Mouse (Mus musculus): ENCODE results near the gene Slc1a2. TPM values are rescaled to one million over a fixed set of nuclear protein-coding genes. Genes with fewer than 3 reads are reported as not detected.

Slc1a2 gene
- polyA plus RNA-seq, 1 experiment from 2014 or later = 0.32 TPM

DNA sequence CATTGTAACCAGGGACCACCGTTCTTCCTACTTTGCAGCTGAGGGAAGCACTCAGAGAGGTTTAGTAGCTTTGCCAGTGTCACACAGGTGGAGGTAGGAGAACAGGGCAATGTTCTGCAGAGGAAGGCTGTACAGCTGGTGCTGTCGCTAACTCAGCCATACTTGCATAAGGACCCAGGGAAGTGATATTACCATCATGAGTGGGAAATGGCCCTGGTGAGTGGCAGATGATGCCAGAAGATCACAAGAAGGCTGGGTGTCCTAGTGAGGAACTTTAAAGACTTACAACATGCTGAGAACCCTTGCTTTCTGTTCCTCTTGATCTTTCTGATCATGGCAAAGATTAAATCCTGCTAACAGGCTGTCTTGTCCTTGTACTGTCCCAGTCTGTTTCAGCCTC is 42.2 kb downstream of the Slc1a2 start:
- no peak overlapping the region for H3K4me3 ChIP-seq (ENCODE audit: control insufficient read depth in 1 of 2, insufficient read depth in 1 of 2, low read depth in 1 of 2, low read length in 2 of 2)
- no peaks in the 10 kb centered on the region for H3K27me3 ChIP-seq (ENCODE audit: control insufficient read depth, insufficient read depth, low read length)
- ATAC-seq (ENCODE audit: insufficient number of reproducible peaks, insufficient read depth, low FRiP score, low read depth) = no peak
- no peak overlapping the region for H3K9ac ChIP-seq (ENCODE audit: low read length)
- H3K36me3 ChIP-seq (ENCODE audit: control insufficient read depth, insufficient read depth, low read length) = no peaks in the 10 kb centered on the region
- no peak overlapping the region for H3K4me2 ChIP-seq (ENCODE audit: low read length)
- 87% methylated on average over 2 of the region's 2 CpGs for WGBS
- H3K4me1 ChIP-seq (ENCODE audit: control insufficient read depth in 2 of 2, insufficient read depth in 2 of 2, low read length in 2 of 2) = no peaks in the 10 kb centered on the region
- H3K9me3 ChIP-seq (ENCODE audit: control insufficient read depth, low read length) = no peaks in the 10 kb centered on the region
- H3K27ac ChIP-seq (replicated peaks in 1 of 2; ENCODE audit: control insufficient read depth in 1 of 2, insufficient read depth in 1 of 2, low read depth in 2 of 2, low read length in 2 of 2) = no peak overlapping the region

DNA sequence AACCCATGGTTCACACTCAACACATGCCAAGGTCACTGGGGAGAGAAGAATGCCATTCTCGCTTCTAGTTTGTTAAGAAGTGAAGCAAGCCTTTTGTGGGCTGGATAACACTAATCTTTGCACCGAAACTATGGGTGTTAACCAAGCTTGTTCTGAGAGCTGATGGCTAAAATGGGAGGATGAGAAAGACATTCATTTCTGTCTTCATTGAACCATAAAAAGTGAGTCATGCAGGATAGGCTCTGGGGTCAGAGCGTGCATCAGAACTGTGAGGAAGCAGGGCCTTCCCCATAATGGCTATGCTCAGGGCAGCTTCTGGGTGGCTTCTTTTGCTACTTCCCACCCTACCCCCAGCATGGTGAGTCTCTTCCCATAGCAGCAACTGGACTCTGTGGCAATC is 42.9 kb downstream of the Slc1a2 start:
- ATAC-seq (ENCODE audit: insufficient number of reproducible peaks, insufficient read depth, low FRiP score, low read depth) = no peak
- Histone ChIP-seq H3K27me3 (ENCODE audit: control insufficient read depth, insufficient read depth, low read length) (no peaks in the 10 kb centered on the region), H3K9me3 (ENCODE audit: control insufficient read depth, low read length) (no peaks in the 10 kb centered on the region), H3K36me3 (ENCODE audit: control insufficient read depth, insufficient read depth, low read length) (no peaks in the 10 kb centered on the region), H3K9ac (ENCODE audit: low read length) (no peak overlapping the region), H3K4me3 (ENCODE audit: control insufficient read depth in 1 of 2, insufficient read depth in 1 of 2, low read depth in 1 of 2, low read length in 2 of 2) (no peak overlapping the region), H3K27ac (replicated peaks in 1 of 2; ENCODE audit: control insufficient read depth in 1 of 2, insufficient read depth in 1 of 2, low read depth in 2 of 2, low read length in 2 of 2) (no peak overlapping the region), H3K4me2 (ENCODE audit: low read length) (no peak overlapping the region), H3K4me1 (ENCODE audit: control insufficient read depth in 2 of 2, insufficient read depth in 2 of 2, low read length in 2 of 2) (no peaks in the 10 kb centered on the region)
- 84% methylated on average over 3 of the region's 3 CpGs for WGBS

DNA sequence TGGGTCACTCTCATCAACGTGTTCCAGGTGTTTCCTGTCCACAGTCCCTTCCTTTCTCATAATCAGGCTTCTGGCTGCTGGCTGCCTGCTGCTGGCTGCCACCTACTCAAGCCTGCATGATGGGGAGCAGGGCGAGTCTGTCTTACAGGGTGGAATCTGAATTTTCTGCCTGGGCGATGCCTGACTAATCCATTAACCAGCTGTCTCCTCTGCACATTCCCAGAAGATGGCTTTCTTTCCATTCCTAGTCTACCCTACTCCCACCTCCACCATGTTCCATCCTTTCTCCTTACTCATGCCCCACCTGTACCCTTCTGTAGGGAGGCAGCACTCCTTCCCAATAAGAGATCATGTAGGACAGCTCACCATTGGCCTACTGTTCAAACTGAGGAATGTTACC is 45.1 kb downstream of the Slc1a2 start:
- Histone ChIP-seq H3K27me3 (ENCODE audit: control insufficient read depth, insufficient read depth, low read length) (no peaks in the 10 kb centered on the region), H3K9ac (ENCODE audit: low read length) (no peak overlapping the region), H3K27ac (replicated peaks in 1 of 2; ENCODE audit: control insufficient read depth in 1 of 2, insufficient read depth in 1 of 2, low read depth in 2 of 2, low read length in 2 of 2) (no peak overlapping the region), H3K4me1 (ENCODE audit: control insufficient read depth in 2 of 2, insufficient read depth in 2 of 2, low read length in 2 of 2) (no peaks in the 10 kb centered on the region), H3K9me3 (ENCODE audit: control insufficient read depth, low read length) (no peaks in the 10 kb centered on the region), H3K4me3 (ENCODE audit: control insufficient read depth in 1 of 2, insufficient read depth in 1 of 2, low read depth in 1 of 2, low read length in 2 of 2) (no peak overlapping the region), H3K4me2 (ENCODE audit: low read length) (no peak overlapping the region), H3K36me3 (ENCODE audit: control insufficient read depth, insufficient read depth, low read length) (no peaks in the 10 kb centered on the region)
- no peak for ATAC-seq (ENCODE audit: insufficient number of reproducible peaks, insufficient read depth, low FRiP score, low read depth)
- 66% methylated on average over 3 of the region's 3 CpGs for WGBS

DNA sequence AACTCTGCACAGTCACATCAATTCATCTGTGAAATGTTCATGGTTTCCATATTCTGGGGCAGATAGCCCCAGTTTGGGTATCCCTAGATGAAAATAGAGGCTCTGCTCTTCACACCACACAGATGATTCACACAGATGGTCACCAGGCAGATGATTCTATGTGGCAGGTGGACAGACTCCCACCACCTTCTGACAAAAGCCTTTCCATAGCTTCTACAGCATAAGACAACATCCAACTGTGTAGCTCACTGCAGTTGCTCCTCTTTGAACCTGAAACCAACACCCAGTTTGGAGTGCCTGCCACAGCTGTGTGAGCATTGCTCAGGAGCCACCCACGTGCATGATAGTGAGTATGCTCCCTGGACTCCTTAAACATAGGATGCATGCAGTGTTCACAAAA is 46.3 kb downstream of the Slc1a2 start:
- 79% methylated on average over 1 of the region's 1 CpGs for WGBS
- no peak overlapping the region for H3K4me2 ChIP-seq (ENCODE audit: low read length)

DNA sequence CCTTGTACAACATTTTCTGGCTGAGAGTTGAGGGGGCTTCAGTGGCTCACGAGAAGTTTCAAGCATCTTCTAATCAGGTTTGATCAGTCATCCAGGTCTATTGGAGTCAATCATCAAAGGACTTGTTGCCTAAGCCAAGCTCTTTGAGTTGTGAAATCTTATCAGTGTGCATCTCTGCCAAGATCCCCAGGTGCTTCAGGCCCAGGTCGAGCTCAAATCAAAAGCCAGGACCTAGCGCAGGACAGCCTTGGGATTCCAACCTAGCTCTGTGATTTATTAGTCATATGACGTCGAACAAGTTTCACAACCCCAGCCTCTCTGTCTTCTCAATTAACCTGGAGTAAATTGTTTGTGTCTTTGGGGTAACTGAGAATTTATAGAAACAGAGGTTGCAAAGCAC is 53.1 kb downstream of the Slc1a2 start:
- Histone ChIP-seq H3K4me1 (ENCODE audit: control insufficient read depth in 2 of 2, insufficient read depth in 2 of 2, low read length in 2 of 2) (no peaks in the 10 kb centered on the region), H3K36me3 (ENCODE audit: control insufficient read depth, insufficient read depth, low read length) (no peaks in the 10 kb centered on the region), H3K27me3 (ENCODE audit: control insufficient read depth, insufficient read depth, low read length) (no peaks in the 10 kb centered on the region), H3K4me3 (ENCODE audit: control insufficient read depth in 1 of 2, insufficient read depth in 1 of 2, low read depth in 1 of 2, low read length in 2 of 2) (no peak overlapping the region), H3K9ac (ENCODE audit: low read length) (no peak overlapping the region), H3K9me3 (ENCODE audit: control insufficient read depth, low read length) (no peaks in the 10 kb centered on the region), H3K4me2 (ENCODE audit: low read length) (no peak overlapping the region), H3K27ac (replicated peaks in 1 of 2; ENCODE audit: control insufficient read depth in 1 of 2, insufficient read depth in 1 of 2, low read depth in 2 of 2, low read length in 2 of 2) (no peak overlapping the region)
- ATAC-seq (ENCODE audit: insufficient number of reproducible peaks, insufficient read depth, low FRiP score, low read depth) = no peak
- 79% methylated on average over 5 of the region's 5 CpGs for WGBS

More for the DNA sequence above, 46.3 kb downstream of the Slc1a2 start:
- no peaks in the 10 kb centered on the region for H3K27me3 ChIP-seq (ENCODE audit: control insufficient read depth, insufficient read depth, low read length)
- no peaks in the 10 kb centered on the region for H3K4me1 ChIP-seq (ENCODE audit: control insufficient read depth in 2 of 2, insufficient read depth in 2 of 2, low read length in 2 of 2)
- H3K4me3 ChIP-seq (ENCODE audit: control insufficient read depth in 1 of 2, insufficient read depth in 1 of 2, low read depth in 1 of 2, low read length in 2 of 2) = no peak overlapping the region
- H3K36me3 ChIP-seq (ENCODE audit: control insufficient read depth, insufficient read depth, low read length) = no peaks in the 10 kb centered on the region
- no peak overlapping the region for H3K9ac ChIP-seq (ENCODE audit: low read length)
- no peak overlapping the region for H3K27ac ChIP-seq (replicated peaks in 1 of 2; ENCODE audit: control insufficient read depth in 1 of 2, insufficient read depth in 1 of 2, low read depth in 2 of 2, low read length in 2 of 2)
- H3K9me3 ChIP-seq (ENCODE audit: control insufficient read depth, low read length) = no peaks in the 10 kb centered on the region
- ATAC-seq (ENCODE audit: insufficient number of reproducible peaks, insufficient read depth, low FRiP score, low read depth) = no peak

DNA sequence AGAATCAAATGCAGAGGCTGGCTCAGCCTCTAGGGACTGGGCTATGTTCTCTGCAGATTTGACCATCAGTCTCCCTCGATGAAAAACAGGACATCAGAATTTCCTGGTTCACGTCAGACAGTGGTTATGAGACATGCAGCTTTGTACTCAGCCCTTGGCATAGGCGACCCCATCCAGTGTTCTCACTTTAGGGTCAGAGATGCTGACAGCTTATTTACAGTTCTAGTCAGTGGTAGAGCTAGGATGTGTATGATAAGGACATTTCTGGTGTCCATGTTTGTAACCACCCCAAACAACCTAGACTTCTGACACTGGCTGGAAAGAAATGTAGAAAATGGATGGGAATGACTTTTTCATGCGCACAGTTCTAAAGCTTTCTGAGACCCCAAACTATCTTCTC is 53.6 kb downstream of the Slc1a2 start:
- Histone ChIP-seq H3K27me3 (ENCODE audit: control insufficient read depth, insufficient read depth, low read length) (no peaks in the 10 kb centered on the region), H3K4me2 (ENCODE audit: low read length) (no peak overlapping the region), H3K9me3 (ENCODE audit: control insufficient read depth, low read length) (no peaks in the 10 kb centered on the region), H3K4me3 (ENCODE audit: control insufficient read depth in 1 of 2, insufficient read depth in 1 of 2, low read depth in 1 of 2, low read length in 2 of 2) (no peak overlapping the region), H3K36me3 (ENCODE audit: control insufficient read depth, insufficient read depth, low read length) (no peaks in the 10 kb centered on the region), H3K4me1 (ENCODE audit: control insufficient read depth in 2 of 2, insufficient read depth in 2 of 2, low read length in 2 of 2) (no peaks in the 10 kb centered on the region), H3K27ac (replicated peaks in 1 of 2; ENCODE audit: control insufficient read depth in 1 of 2, insufficient read depth in 1 of 2, low read depth in 2 of 2, low read length in 2 of 2) (no peak overlapping the region), H3K9ac (ENCODE audit: low read length) (no peak overlapping the region)
- ATAC-seq (ENCODE audit: insufficient number of reproducible peaks, insufficient read depth, low FRiP score, low read depth) = no peak
- WGBS = 58% methylated on average over 4 of the region's 4 CpGs

DNA sequence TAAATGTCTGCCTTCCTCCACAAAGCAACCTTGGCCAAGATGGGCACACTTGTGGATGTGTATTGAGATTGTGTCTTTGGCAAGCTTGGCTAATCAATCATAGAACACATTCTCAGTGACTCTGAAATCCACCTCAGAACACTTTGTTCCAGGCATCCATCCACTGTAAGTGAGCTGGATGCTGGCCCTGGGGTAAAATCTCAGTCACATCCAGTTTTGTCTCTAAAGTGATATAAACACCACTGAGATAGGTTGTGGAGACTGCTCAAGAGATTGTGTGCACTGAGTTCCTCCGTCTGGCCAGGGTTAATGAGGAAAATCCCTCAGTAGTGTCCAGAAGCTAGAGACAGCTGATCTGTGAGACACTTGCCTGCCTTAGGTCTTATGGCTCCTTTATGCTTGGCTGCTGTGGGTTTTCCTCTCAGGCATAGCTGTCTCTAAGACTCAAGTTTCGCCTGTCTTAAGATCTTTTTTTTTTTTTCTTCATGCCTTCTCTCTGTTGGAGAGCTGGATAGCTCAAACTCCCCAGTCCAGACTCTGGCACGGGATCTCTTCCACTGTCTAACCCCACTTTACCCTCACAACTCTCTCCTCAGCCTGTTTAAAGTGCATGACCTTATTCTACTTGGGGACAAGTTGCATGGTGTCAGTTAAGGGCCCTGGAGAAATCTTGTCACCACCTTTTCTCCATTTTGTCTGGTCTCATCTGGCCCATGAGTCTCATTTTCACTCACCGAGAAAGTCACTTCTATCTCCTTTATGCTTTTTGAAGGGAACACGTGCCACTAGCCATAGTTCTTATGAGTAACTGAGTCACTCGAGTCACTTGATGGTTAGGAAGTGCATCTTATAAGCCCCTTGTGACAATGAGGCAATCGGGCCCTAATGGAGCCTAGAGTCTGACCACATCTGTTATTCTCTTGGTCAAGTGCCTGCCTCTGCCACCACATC is 54.5 kb downstream of the Slc1a2 start:
- no peaks in the 10 kb centered on the region for H3K4me1 ChIP-seq (ENCODE audit: control insufficient read depth in 2 of 2, insufficient read depth in 2 of 2, low read length in 2 of 2)
- no peaks in the 10 kb centered on the region for H3K36me3 ChIP-seq (ENCODE audit: control insufficient read depth, insufficient read depth, low read length)
- no peak overlapping the region for H3K4me2 ChIP-seq (ENCODE audit: low read length)
- no peak for ATAC-seq (ENCODE audit: insufficient number of reproducible peaks, insufficient read depth, low FRiP score, low read depth)
- H3K9me3 ChIP-seq (ENCODE audit: control insufficient read depth, low read length) = no peaks in the 10 kb centered on the region
- H3K9ac ChIP-seq (ENCODE audit: low read length) = no peak overlapping the region
- no peak overlapping the region for H3K4me3 ChIP-seq (ENCODE audit: control insufficient read depth in 1 of 2, insufficient read depth in 1 of 2, low read depth in 1 of 2, low read length in 2 of 2)
- WGBS = 71% methylated on average over 7 of the region's 7 CpGs
- H3K27me3 ChIP-seq (ENCODE audit: control insufficient read depth, insufficient read depth, low read length) = no peaks in the 10 kb centered on the region
- H3K27ac ChIP-seq (replicated peaks in 1 of 2; ENCODE audit: control insufficient read depth in 1 of 2, insufficient read depth in 1 of 2, low read depth in 2 of 2, low read length in 2 of 2) = no peak overlapping the region

DNA sequence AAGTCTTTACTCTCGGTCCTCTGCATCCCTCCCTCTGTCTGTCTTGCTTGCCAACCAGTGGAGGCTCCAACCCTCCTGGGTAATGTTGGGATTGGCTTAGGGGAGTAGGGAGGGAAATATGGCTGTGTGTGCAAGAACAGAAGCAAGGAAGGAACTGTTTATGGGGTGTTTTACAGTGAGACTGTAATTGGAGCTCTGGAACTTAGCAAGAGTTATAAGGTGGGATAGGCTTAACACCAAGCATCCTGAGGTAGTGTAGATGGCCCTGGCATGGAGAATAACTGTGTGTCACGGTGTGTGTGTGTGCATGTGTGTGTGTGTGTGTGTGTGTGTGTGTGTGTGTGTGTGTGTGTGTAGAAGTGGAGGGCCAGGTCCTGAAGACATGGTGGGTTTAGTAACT is 55.9 kb downstream of the Slc1a2 start:
- Histone ChIP-seq H3K4me3 (ENCODE audit: control insufficient read depth in 1 of 2, insufficient read depth in 1 of 2, low read depth in 1 of 2, low read length in 2 of 2) (no peak overlapping the region), H3K4me2 (ENCODE audit: low read length) (no peak overlapping the region), H3K36me3 (ENCODE audit: control insufficient read depth, insufficient read depth, low read length) (no peaks in the 10 kb centered on the region), H3K9ac (ENCODE audit: low read length) (no peak overlapping the region), H3K4me1 (ENCODE audit: control insufficient read depth in 2 of 2, insufficient read depth in 2 of 2, low read length in 2 of 2) (no peaks in the 10 kb centered on the region), H3K27ac (replicated peaks in 1 of 2; ENCODE audit: control insufficient read depth in 1 of 2, insufficient read depth in 1 of 2, low read depth in 2 of 2, low read length in 2 of 2) (no peak overlapping the region), H3K27me3 (ENCODE audit: control insufficient read depth, insufficient read depth, low read length) (no peaks in the 10 kb centered on the region), H3K9me3 (ENCODE audit: control insufficient read depth, low read length) (no peaks in the 10 kb centered on the region)
- WGBS = 72% methylated on average over 2 of the region's 2 CpGs
- no peak for ATAC-seq (ENCODE audit: insufficient number of reproducible peaks, insufficient read depth, low FRiP score, low read depth)

Measured in heart, embryonic 14.5 days (tissue).